Mouse (Mus musculus) brain, embryonic 14.5 days (tissue): Measurements from ENCODE around the gene Acoxl.

Experiments
- CTCF ChIP-seq: fragments of 200-500 bp; IDR thresholded peaks from 2 replicates; pipeline ENCODE4 v1.5.1; 2012; ENCODE audit warnings: inconsistent platforms, mild to moderate bottlenecking, moderate library complexity, borderline replicate concordance; ENCODE audit not compliant: insufficient read depth, insufficient read length; ENCODE audit errors: extremely low read depth
- POLR2A ChIP-seq: fragments of 200-500 bp; IDR thresholded peaks from 2 replicates; pipeline ENCODE4 v1.6.1; 2012; ENCODE audit warnings: mild to moderate bottlenecking, inconsistent platforms, borderline replicate concordance; ENCODE audit not compliant: poor library complexity, insufficient read depth, insufficient read length, severe bottlenecking; ENCODE audit errors: extremely low read depth

- TF ChIP-seq CTCF (no peak), POLR2A (no peak)
These were observed 333.6 kb downstream of the Acoxl start for GRCm38 (mm10) chr2:128172266-128172665.
